Mouse (Mus musculus) embryo, embryonic 11 days (tissue): Measurements from ENCODE around the gene Rgs5.

Experiments
- DNase-seq: peaks from one replicate; pipeline ENCODE4 v3.0.0-alpha.2; 2015

Rgs5 gene

DNA sequence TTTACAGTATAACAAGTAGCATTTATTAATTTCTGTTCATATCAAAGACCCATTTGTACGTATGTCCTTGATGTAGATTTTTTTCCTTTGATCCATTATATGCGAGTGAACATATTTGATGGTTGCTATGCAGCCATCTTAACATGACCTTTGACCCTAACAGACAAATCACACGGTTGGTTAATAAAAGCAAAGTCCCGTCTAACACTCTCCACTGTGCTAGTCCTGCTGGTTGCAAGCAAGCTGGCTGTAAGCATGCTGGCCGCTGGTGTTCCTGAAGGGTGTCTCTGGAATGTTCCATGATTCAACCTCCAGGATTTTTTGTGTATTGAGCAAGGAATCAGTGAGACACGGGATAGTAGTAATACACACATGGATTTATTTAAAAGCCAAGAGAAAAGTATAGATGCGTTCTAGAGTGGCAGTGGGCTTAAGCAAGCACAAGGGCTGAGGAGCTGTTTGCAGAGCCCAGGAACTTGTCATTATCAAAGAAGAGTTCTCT, 75.3 kb downstream of the Rgs5 start:
- peak; percentile 9 for DNase-seq

DNA sequence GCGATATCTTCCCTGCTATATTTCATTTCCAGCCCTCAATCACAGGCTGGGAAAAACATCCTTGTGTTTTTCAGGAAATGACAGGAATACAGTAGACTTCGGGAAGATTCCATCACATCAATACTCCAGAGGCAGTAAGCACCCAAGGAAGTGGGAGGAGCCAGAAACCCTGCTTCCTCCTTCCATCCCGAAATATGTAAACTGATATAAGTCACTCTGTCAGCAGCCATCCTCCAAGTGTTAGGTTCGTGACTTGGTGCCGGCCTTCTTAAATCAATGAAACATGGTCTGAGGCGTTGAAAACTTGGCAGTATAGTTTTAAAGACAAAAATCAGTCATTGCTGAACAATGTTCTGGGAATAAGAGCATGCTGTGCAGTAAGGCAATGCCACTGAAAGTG, 80.8 kb downstream of the Rgs5 start:
- no peak for DNase-seq

DNA sequence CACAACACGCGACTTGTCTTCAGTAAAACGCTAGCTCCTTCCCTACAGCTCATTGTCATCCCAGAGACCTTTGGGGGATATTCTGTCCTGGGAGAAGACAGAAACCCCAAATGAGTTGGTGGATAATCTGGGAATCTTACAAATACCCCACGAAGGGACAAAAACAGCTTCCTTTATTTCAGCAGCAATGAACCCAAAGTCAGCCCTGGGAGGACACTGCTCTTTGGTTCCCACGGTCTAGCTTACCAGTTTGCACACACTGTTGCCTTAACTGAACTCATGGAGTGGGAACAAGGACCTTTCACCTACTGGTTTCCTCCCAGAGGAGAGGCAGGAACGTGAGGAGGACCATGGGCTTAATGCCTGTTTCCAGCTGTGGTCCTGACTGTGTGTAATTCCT, 81.9 kb downstream of the Rgs5 start:
- no peak for DNase-seq

DNA sequence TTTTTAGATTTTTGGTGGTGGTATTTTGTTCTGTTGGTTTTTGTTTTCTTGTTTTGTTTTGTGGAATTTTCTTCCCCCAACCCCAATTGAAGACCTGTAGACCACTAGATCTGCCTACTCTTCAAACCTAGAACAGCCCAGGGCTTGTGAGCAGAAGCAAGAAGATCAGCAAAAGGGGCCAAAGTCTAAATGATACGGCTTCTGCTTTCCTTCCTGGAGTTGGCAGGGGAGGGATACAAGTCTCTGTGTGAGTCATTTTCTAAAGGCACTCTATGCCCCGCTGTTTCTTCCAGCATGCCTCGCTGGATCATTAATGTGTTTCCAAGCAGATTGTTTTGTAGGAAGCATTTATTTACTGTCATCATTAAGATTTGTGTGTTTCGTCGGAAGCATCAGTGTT, 85.8 kb downstream of the Rgs5 start:
- DNase-seq: no peak
